Mouse (Mus musculus): Measurements from ENCODE around the gene Sds. TPM values are rescaled to one million over a fixed set of nuclear protein-coding genes. Genes with fewer than 3 reads are reported as not detected.

Gene Sds
- total and polyA plus RNA-seq, 3 experiments = not detected

DNA sequence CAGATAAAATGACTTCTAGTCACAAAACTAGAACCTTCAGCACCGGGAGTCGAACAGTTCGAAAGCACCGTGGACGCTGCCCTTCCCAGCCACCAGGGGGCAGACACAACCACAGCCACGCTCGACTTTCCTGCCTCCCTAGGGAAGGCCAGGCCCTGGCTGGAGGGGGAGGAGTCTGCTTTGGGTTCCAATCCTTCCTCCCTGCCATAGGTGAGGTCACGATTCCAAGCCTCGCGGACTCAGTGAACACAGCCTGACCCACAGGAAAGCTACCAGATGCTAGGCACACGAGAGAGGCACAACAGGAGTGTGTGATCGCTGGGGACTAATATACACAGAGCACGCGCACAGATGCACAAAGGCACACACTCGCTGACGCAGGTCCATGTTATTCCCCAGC lies 29.0 kb downstream of the Sds start:
- no peak overlapping the region for H3K4me3 ChIP-seq (ENCODE audit: low read depth, low read length)
- peak; percentile 42; the same call in 1 of the 2 replicates for ATAC-seq (ENCODE audit: extremely low read depth, insufficient number of reproducible peaks, low FRiP score, poor library complexity, severe bottlenecking)
- H3K9me3 ChIP-seq (replicated peaks) = peaks cover 3% of the 10 kb centered on the region
- TF ChIP-seq TAL1 (conservative IDR thresholded peaks at IDR 0.05; ENCODE audit: low read depth, low read length) (no peak), CTCF (IDR thresholded peaks at IDR 0.05; ENCODE audit: low read depth, low read length) (peak; percentile 78)
- peak; percentile 48 for DNase-seq (ENCODE audit: low spot score)
- peaks cover 26% of the 10 kb centered on the region for H3K4me1 ChIP-seq (ENCODE audit: insufficient read depth, low read depth, low read length)
- H3K27me3 ChIP-seq (ENCODE audit: insufficient read depth, low read length) = peaks cover 19% of the 10 kb centered on the region
- H3K36me3 ChIP-seq (replicated peaks) = peaks cover 12% of the 10 kb centered on the region

DNA sequence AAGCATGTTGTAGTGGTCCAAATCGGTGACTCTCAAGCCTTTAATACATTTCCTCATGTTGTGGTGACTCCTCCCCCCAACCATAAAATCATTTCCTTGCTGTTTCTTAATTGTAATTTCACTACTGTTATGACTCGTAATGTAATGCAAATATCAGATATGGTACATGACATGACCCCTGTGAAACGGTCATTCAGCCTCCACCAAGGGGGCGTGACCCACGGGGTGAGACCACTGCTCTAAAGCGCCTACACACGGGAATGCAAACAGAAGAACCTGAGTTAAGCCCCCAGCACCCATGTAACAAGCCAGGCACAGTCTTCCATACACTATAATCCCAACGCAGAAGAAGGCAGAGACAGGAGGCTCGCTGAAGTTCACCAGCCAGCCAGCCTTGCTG lies 29.5 kb downstream of the Sds start:
- peaks cover 29% of the 10 kb centered on the region for H3K4me1 ChIP-seq (ENCODE audit: insufficient read depth, low read depth, low read length)
- H3K36me3 ChIP-seq (replicated peaks) = peaks cover 12% of the 10 kb centered on the region
- H3K9me3 ChIP-seq (replicated peaks) = peaks cover 3% of the 10 kb centered on the region
- DNase-seq (ENCODE audit: low spot score) (no peak), ATAC-seq (ENCODE audit: extremely low read depth, insufficient number of reproducible peaks, low FRiP score, poor library complexity, severe bottlenecking) (no peak)
- no peak overlapping the region for H3K4me3 ChIP-seq (ENCODE audit: low read depth, low read length)
- peaks cover 19% of the 10 kb centered on the region for H3K27me3 ChIP-seq (ENCODE audit: insufficient read depth, low read length)
- no peak for TF ChIP-seq CTCF (IDR thresholded peaks at IDR 0.05; ENCODE audit: low read depth, low read length)
- TF ChIP-seq GATA2 (IDR thresholded peaks at IDR 0.05; ENCODE audit: borderline replicate concordance, low read depth, low read length) = no peak
- TF ChIP-seq TAL1 (conservative IDR thresholded peaks at IDR 0.05; ENCODE audit: low read depth, low read length) = no peak
- no peak for TF ChIP-seq GATA1 (IDR thresholded peaks at IDR 0.05; ENCODE audit: borderline replicate concordance, low read length)
- no peak for TF ChIP-seq POLR2AphosphoS5 (IDR thresholded peaks at IDR 0.05; ENCODE audit: insufficient replicate concordance, low read depth, low read length)

DNA sequence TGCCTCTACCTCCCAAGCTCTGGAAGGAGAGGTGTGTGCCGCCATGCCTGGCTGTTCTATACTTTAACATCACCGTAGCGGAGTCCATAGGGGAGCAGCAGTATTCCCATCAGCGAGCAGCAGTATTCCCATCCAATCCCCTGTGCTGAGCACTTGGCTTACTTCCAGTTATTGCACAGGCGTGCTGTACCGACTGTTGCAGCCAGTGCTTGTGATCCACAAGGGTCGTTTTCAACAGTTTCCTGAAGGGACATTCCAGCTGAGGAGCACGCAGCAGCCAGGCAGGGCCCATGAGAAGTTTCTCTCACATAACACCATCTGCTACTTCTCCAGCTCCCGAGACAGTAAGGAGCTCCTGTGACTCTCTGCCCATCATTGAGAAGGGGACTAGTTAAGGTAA lies 30.2 kb downstream of the Sds start:
- no peak for DNase-seq (ENCODE audit: low spot score)
- peaks cover 3% of the 10 kb centered on the region for H3K9me3 ChIP-seq (replicated peaks)
- ATAC-seq (ENCODE audit: extremely low read depth, insufficient number of reproducible peaks, low FRiP score, poor library complexity, severe bottlenecking) = no peak
- TF ChIP-seq GATA1 (IDR thresholded peaks at IDR 0.05; ENCODE audit: borderline replicate concordance, low read length) (no peak), CTCF (IDR thresholded peaks at IDR 0.05; ENCODE audit: low read depth, low read length) (no peak), GATA2 (IDR thresholded peaks at IDR 0.05; ENCODE audit: borderline replicate concordance, low read depth, low read length) (no peak), POLR2AphosphoS5 (IDR thresholded peaks at IDR 0.05; ENCODE audit: insufficient replicate concordance, low read depth, low read length) (no peak), TAL1 (conservative IDR thresholded peaks at IDR 0.05; ENCODE audit: low read depth, low read length) (no peak)
- H3K36me3 ChIP-seq (replicated peaks) = peaks cover 6% of the 10 kb centered on the region
- peaks cover 19% of the 10 kb centered on the region for H3K27me3 ChIP-seq (ENCODE audit: insufficient read depth, low read length)
- H3K4me3 ChIP-seq (ENCODE audit: low read depth, low read length) = no peak overlapping the region
- H3K4me1 ChIP-seq (ENCODE audit: insufficient read depth, low read depth, low read length) = peaks cover 31% of the 10 kb centered on the region

DNA sequence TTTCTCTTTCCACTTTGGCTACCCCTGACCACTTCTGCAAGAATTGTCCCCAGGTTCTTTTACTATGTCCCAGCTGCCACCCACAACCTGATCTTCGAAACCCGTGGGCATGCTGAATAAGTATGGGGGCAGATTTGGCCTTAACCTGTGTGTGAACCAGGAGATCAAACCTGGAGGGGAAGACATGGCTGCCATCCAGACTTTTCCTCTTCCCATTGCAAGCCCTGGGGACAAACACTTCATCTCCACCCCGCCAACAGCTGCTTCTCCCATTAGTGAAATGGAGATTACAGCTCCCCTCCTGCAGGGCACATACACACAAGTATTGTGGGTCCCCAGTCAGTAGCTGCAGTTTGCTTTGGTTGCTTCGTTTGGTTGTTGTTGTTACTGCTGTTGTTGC lies 31.0 kb downstream of the Sds start:
- no peaks in the 10 kb centered on the region for H3K36me3 ChIP-seq (replicated peaks)
- peaks cover 3% of the 10 kb centered on the region for H3K9me3 ChIP-seq (replicated peaks)
- DNase-seq (ENCODE audit: low spot score) = no peak
- no peak for ATAC-seq (ENCODE audit: extremely low read depth, insufficient number of reproducible peaks, low FRiP score, poor library complexity, severe bottlenecking)
- H3K4me1 ChIP-seq (ENCODE audit: insufficient read depth, low read depth, low read length) = peaks cover 31% of the 10 kb centered on the region
- no peak overlapping the region for H3K4me3 ChIP-seq (ENCODE audit: low read depth, low read length)
- no peak for TF ChIP-seq POLR2AphosphoS5 (IDR thresholded peaks at IDR 0.05; ENCODE audit: insufficient replicate concordance, low read depth, low read length)
- no peak for TF ChIP-seq TAL1 (conservative IDR thresholded peaks at IDR 0.05; ENCODE audit: low read depth, low read length)
- no peak for TF ChIP-seq GATA2 (IDR thresholded peaks at IDR 0.05; ENCODE audit: borderline replicate concordance, low read depth, low read length)
- no peak for TF ChIP-seq GATA1 (IDR thresholded peaks at IDR 0.05; ENCODE audit: borderline replicate concordance, low read length)
- no peak for TF ChIP-seq CTCF (IDR thresholded peaks at IDR 0.05; ENCODE audit: low read depth, low read length)
- peaks cover 19% of the 10 kb centered on the region for H3K27me3 ChIP-seq (ENCODE audit: insufficient read depth, low read length)

DNA sequence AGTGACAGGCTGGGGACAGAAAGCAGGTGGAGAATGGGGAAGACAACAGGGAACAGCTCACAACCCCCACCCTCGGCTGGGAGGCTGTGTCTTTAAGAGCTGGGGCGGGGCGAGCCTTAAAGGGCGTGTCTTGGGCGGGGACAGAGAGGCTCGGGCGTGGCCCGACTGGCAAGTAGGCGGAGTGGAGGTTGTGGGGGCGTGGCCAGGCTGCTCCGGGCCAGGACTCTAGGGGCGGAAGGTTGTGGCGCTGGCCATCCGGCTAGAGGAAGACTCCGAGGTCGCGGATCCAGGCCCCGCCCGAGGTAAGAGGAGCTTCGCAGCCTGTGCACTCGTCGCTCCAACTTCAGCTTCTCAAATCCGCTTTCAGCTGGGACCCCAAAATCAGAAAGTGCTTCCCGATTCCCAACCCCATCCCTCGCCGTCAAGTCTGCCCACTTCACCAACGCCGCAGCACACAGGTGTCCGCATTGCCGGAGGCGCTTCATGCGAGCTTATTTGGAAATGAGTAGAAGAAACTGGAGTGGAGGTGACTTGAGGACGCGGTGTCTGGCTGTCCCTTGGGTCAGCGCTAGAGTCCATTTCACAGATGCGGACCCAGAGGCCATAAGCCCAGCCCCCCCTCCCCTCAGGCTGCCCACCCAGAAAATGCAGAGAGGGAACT lies 34.8 kb downstream of the Sds start, which contains the start of gene Slc8b1:
Slc8b1 (plus strand) TSS at position 187 of the 661 bp plus-strand sequence.
- TF ChIP-seq GATA2 (IDR thresholded peaks at IDR 0.05; ENCODE audit: borderline replicate concordance, low read depth, low read length) (no peak), TAL1 (conservative IDR thresholded peaks at IDR 0.05; ENCODE audit: low read depth, low read length) (no peak), GATA1 (IDR thresholded peaks at IDR 0.05; ENCODE audit: borderline replicate concordance, low read length) (no peak), CTCF (IDR thresholded peaks at IDR 0.05; ENCODE audit: low read depth, low read length) (no peak), POLR2AphosphoS5 (IDR thresholded peaks at IDR 0.05; ENCODE audit: insufficient replicate concordance, low read depth, low read length) (no peak)
- Histone ChIP-seq H3K9me3 (replicated peaks) (peaks cover 3% of the 10 kb centered on the region), H3K4me3 (ENCODE audit: low read depth, low read length) (peak within 1 kb of the TSS; percentile 74), H3K36me3 (replicated peaks) (peaks cover 15% of the 10 kb centered on the region), H3K4me1 (ENCODE audit: insufficient read depth, low read depth, low read length) (peaks cover 48% of the 10 kb centered on the region), H3K27me3 (ENCODE audit: insufficient read depth, low read length) (peaks cover 19% of the 10 kb centered on the region)
- peak; percentile 97 for ATAC-seq (ENCODE audit: extremely low read depth, insufficient number of reproducible peaks, low FRiP score, poor library complexity, severe bottlenecking)
- DNase-seq (ENCODE audit: low spot score) = peak; percentile 79

DNA sequence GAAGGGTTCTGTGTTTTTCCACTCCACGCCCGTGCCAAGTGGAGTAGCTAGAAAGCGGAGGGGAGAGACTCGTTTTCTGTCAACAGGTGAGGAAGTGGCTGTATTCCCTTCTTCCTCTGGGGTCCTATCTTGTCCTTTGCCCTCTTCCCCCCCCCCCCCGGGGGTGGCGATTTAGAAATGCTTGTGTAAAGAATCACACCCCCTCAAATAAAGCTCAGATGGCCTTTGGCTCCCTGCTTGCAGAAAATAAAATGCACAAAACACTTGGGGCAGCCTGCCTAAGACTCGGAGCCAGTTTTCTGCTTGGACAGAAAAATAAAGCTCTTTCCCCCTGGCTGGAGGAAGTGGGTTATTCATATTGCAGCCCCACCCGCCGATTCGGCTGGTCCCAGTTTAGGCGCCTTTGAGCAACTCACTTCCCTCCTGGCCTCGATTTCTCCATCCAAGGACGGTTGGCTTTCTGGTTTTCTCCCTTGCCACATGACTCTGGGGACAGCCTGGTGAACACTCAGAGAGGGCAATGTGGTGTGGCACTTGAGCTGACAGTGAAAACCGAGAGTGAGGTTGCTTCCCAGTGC lies 35.4 kb downstream of the Sds start:
- Histone ChIP-seq H3K9me3 (replicated peaks) (peaks cover 3% of the 10 kb centered on the region), H3K27me3 (ENCODE audit: insufficient read depth, low read length) (peaks cover 15% of the 10 kb centered on the region), H3K36me3 (replicated peaks) (peaks cover 21% of the 10 kb centered on the region), H3K4me3 (ENCODE audit: low read depth, low read length) (peak overlapping the region; percentile 74), H3K4me1 (ENCODE audit: insufficient read depth, low read depth, low read length) (peaks cover 54% of the 10 kb centered on the region)
- DNase-seq (ENCODE audit: low spot score) = no peak
- no peak for ATAC-seq (ENCODE audit: extremely low read depth, insufficient number of reproducible peaks, low FRiP score, poor library complexity, severe bottlenecking)
- TF ChIP-seq CTCF (IDR thresholded peaks at IDR 0.05; ENCODE audit: low read depth, low read length) = no peak
- no peak for TF ChIP-seq TAL1 (conservative IDR thresholded peaks at IDR 0.05; ENCODE audit: low read depth, low read length)
- TF ChIP-seq GATA1 (IDR thresholded peaks at IDR 0.05; ENCODE audit: borderline replicate concordance, low read length) = no peak
- no peak for TF ChIP-seq GATA2 (IDR thresholded peaks at IDR 0.05; ENCODE audit: borderline replicate concordance, low read depth, low read length)
- TF ChIP-seq POLR2AphosphoS5 (IDR thresholded peaks at IDR 0.05; ENCODE audit: insufficient replicate concordance, low read depth, low read length) = no peak
